Mouse (Mus musculus) gonadal fat pad, adult 2 months (tissue): ENCODE data around the gene Slc4a5. TPM values are rescaled to one million over a fixed set of nuclear protein-coding genes. Genes with fewer than 3 reads are reported as not detected.

Experiments used
- DNase-seq: peaks from one replicate; pipeline ENCODE4 v3.0.0-alpha.2; 2012; ENCODE audit warnings: low read depth
- polyA plus RNA-seq: library from polyadenylated mRNA; depleted of rRNA; stranded (reverse); fragments of >200 nt; gene quantifications from 2 replicates; pipeline ENCODE4 v1.2.3, GENCODE M21; 2012; rRNA removed

The Slc4a5 gene
- 0.96 and 2.3 TPM in 2 replicates for polyA plus RNA-seq

DNA sequence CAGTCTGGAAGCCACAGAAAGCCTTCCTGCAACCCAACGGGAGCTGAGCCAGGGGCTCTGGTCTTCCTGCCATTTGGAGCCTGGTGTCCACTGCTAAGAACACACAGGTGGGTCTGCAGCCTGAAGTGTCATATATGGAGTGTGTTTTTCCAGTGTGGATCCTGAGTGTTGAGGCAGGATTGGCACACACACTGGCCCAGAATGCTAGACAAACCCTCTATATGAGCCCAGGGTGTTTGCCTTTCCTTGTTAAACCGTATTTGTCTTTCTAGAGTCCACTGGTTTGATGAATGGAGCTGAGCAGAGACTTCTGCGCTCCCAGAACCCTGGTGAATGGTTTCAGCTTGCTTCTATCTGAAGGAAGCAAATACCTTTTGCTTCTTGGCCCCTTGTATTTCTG, at the start of gene Slc4a5:
Gene Slc4a5, plus strand, starts transcription at position 15 of the 400 bp plus-strand sequence.
- no peak for DNase-seq

DNA sequence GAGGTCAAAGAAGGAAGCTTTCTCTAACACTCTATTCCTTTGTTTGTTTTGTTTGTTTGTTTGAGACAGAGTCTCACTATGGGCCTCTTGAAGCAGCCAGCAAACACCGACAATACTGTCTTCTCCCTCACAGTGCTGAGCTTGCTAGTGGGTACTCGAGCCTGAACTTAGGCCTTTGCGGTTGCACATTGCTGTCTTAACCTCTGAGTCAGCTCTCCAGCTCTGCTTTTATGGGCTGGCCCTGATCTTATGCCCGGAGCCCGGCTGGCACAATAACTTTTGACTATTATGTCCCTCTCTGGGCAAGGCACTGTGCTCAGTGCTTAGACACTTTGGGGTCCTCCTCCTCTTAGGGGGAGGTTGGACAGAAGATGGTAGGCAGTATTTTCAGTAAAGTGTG, 49.8 kb upstream of the Slc4a5 start:
- DNase-seq, result no peak

DNA sequence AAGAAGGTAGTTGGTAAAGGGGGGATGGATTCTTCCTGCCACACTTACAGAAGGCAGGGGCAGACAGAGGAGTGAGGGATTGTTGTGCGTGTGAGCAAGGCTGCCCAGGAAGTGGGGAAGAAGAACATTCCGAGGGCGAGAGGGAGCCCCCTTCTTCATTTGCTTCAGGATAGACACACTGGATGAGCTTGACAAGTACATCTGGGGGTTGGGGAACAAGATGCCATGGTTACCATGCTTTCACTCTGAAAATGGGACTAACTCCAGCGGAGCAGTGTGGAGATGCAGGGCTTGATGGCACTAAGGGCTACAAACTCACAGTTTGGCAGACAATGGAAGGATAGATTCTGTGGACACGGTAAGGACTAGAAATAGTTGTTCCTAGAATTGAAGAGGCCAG, 48.6 kb upstream of the Slc4a5 start:
- no peak for DNase-seq

DNA sequence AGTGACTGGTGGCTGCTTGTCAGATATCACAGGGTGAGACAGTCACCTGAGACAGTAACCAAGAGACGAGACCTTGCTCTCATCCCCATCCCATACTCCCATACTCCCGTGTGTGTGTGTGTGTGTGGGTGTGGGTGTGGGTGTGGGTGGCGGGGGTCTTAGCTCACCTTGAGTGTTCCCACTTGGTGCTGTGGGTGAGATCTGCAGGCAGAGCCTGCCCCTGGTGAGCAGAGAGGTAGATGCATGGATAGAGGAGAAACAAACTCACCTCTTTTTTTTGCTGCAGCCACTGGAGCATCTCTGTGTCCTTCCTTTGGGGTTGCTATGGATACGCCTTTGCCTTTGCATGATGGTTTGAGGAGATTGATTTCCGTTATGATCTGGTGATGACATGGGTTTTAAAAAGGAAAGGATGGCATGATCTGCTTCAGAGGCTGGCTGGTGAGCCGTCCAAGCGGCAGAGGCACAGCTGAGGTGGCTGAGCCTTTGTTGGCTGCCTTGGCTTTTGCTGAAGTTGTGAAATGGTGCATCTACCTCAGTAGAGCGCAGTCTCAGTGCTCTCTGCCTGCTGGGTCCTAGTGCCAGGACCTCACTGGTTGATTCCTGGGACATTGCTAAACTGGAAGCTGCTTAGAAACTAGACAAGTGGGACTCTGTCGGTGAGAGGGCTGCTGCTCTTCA, 47.2 kb upstream of the Slc4a5 start:
- no peak for DNase-seq

DNA sequence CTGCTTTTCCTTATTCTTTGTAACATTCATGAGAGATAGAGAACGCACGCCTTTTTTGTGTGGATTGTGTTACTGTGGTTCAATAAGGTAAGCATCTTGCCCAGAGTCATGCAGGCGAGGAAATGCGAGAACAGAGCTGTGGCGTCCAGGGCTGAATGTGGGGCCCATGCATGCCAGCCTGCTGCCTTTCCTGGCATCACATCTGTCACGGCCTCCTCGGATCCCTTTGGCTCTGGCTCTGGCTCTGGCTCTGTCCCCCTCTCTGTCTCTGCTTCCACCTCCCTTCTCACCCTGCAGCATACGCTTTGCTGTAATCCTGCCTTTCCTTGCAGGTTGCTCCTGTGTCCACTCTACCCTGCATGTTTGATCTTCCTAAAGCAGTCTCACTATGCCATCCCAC, 43.6 kb upstream of the Slc4a5 start:
- DNase-seq, result no peak

DNA sequence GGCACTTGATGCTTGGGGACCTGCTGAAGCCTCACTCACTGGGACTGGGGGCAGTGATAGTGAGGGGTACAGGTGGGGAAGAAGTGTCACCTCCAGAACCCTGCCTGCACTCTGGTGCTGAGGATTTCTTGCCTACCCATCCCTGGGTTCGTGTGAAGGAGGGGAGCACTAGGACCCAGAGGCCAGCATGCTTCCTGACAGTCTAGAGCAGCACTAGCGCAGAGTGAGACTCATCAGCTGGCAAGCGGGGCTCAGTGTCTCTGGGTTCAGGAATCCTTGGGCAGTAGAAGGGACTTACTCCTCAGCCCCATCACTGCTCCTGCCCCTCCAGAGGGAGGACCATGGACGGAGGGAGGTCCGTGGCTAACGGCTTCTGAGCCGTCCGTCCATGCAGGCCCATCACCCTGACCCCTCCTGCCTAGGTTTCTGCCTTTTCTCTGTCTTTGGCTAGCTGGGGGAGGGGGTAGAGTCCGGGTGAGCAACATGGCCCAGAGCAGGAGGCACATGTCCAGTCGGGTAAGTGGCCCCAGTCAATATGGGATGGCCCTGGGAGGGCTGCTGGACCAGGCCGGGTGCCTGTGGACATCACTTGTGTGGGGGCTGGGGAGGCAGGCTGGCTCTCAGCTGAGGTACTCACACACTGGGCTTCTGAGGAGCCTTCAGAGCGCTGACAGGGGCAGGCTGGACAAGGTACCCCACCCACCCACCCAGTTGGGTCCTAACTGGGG, 40.1 kb upstream of the Slc4a5 start:
- DNase-seq, result no peak

DNA sequence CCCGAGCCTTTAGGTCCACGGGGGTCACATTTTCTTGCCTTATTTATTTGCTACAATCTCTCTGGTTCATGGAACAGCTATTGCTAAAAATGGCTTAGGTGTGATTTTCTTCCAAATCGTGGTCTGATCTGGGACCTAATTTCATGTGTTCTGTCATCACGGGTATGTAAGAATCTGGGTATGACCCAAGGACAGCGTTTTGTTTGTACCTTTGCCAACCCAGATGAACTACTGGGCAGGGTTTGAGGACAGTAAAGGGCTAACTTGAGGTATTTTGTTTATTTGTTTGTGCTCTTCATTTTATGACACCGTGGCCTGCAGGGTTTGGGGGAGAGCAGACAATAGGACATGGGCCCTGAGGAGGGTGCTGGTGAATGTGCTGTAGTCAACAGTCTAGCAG, 39.0 kb upstream of the Slc4a5 start:
- DNase-seq, result no peak

DNA sequence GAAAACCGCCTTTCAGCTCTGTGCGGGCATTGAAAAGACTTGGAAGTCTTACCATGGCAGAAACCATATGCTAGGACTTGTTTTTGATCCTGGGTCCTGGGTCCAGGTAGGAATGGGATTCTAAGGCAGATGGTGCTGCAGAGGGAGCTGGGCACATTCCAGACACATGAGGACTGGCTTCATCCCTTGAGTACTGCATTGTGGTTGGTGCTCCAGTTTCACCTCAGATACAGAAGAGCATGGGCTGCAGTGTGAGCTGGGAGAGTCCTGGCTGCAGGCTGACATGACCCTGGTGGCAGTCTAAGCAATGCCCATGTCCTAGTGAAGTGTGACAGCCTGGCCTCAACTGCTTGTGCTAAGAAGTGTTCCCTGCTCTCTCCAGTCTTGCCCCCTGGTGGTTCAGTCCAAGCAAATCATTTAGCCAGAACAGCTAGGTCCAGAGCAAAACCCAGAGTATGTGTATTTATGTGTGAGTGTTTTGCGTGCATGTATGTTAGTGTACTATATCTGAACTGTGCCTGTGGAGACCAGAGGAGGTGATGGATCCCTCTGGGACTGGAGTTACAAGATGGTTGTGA, 34.7 kb upstream of the Slc4a5 start:
- DNase-seq, result no peak

DNA sequence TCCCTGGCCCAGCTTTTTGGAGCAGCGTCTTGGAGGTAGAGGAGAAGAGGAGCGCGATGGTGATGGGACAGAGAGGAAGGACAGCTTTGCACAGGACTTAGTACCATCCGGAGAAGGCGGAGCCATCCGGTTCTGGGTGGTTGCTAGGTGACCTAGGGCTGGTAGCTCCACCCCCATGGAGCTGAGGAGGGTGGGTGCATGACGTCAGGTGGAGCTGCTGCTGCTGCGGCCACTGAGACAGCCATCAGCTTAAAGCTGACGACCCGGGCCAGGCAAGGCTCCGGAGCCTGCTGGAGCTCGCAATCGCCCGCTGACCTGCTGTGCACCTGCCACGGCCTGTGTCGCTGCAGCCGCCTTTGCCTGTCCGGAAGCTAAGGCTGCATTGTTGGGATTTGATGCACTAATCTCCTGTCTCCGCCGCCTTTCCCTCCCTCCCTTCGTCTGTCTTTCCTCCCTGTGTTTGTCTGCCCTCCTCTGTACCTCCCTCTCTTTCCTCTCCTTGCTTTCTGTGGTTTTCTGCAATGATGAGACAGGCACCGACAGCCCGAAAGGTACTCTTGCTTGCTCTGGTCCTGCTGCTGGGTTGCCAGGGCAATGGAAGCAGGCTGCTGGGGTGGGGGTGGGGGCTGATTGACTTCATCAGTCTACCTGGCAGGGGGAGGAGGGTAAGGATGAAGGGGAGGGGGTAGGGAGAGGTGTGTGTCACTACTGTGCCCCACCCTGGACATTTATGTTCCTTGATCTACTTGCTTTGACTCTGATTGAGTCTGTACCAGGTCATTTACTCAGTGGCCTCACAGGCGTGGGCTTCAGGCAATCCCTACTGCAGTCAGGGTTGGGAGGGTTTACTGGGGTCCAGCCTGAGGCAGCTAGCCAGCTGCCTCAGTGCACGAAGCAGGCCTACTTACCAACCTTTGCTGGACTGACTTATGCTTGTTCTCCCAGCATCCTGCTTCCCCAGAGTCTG, 33.5 kb upstream of the Slc4a5 start:
- DNase-seq, result no peak

DNA sequence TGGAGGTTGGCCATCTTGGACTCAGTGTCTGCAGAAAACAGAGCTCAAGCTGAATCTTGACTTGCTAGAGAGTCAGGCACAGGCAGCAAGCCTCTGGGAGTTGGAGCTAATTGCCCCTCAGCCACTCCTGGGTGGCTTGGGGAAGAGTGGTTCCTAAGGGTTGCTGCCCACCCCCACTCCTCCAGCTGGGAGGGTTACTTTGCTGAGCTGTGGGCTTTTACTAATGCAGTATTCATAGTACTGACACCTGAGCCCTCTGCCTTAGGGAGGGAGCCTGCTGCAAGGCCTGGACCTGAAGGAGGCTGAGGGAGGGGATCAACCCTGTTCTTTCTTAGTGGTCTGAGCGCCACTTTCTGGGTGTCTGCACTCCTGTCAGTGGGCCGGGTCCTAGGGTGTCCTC, 32.7 kb upstream of the Slc4a5 start:
- DNase-seq, result no peak

DNA sequence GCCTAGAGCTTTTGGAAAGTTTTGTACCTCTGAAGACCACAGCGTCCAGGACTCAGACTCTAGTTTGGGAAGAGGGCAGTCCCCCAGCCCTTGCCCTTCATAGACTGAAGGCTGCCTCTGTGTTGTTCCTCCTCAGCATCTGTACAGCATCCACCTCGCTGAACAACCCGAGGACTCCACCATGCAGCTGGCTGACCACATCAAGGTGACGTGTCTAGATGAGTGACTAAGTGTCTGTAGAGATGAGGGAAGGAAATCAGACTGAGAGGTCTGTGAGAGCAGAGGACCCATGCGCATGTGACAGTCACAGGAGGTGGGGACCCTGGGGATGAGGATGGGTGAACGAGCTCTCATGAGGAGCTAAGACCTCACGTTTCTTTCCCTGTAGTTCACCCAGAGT, 26.1 kb upstream of the Slc4a5 start:
- no peak for DNase-seq

DNA sequence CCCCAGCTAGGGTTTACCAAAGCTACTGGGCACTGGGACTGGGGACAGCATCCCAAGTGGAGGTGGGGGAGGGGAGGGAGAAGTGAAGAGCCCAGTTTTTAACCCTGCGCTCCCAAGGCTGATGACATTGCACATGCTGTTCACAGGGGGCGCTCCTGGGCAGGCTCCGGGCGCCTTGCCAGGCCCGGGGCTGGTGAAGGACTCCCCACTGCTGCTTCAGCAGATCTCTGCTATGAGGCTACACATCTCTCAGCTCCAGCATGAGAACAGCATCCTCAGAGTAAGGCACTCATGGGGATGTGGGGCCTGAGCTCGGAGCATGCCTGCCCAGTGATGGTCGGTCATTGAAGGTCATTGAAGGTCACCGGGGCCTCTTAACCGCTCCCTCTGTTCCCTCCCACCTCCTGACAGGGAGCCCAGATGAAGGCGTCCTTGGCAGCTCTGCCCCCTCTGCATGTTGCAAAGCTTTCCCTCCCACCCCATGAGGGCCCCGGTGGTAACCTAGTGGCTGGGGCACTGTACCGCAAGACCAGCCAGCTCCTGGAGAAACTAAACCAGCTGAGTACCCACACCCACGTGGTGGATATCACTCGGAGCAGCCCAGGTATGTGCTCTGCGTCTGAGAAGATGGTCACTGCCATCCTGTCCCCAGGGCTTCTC, 22.2 kb upstream of the Slc4a5 start:
- DNase-seq, result no peak

DNA sequence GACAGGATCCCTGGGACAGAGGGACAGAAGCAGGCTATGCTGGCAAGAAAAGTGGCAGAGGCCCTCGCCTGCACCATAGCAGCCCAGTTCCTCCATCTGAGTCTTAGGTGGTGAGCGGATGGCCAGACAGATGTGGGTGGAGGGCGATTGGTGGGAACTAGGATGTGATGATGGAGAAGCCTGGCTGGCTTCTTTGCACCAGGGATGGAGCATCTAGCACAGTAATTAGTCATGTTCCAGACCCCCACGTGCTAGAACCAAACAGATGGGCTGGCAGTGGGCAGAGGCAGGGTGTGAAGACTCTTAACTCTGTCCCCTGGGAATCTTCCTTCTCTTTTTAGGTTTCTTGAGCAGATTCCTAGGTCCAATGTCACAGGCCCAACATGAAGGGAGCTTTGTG, 16.3 kb upstream of the Slc4a5 start:
- DNase-seq, result no peak

DNA sequence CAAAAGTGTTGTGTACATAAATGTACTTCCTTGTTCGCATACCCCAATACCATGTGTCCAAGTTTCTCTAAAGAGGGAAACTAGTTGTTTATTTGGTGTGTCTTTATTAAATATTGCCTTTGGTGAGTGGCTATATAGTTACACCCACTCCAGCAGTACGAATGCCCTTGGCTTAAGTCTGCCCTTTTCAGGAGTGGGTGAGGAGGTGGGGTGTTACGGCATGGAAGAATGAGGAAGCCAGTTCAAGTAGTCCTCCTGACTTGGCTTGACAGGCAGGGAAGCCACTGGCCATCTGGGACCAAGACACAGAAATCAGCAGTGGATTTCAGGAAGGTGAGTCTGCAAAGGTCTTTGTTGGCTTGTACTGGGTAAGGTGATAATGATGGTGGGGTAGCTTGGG, 13.8 kb upstream of the Slc4a5 start:
- no peak for DNase-seq

DNA sequence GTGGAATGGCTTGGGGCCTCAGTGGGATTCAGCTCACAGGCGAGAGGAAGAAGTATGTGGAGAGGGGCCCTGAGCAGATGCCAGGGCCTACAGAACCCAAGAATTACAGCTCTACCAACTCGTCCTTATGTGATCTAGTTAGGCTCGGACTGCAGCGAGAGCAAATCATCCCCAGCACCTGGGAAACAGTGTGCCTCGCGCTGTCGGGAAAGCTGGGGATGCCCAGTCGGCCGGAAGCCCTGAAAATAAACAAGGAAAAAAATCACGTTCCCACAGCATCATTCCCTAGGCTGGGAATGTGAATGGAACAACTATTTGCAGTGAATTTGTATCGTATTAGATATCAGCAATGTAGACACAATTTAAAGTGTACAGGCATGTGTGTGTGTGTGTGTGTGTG, 13.3 kb upstream of the Slc4a5 start:
- no peak for DNase-seq

DNA sequence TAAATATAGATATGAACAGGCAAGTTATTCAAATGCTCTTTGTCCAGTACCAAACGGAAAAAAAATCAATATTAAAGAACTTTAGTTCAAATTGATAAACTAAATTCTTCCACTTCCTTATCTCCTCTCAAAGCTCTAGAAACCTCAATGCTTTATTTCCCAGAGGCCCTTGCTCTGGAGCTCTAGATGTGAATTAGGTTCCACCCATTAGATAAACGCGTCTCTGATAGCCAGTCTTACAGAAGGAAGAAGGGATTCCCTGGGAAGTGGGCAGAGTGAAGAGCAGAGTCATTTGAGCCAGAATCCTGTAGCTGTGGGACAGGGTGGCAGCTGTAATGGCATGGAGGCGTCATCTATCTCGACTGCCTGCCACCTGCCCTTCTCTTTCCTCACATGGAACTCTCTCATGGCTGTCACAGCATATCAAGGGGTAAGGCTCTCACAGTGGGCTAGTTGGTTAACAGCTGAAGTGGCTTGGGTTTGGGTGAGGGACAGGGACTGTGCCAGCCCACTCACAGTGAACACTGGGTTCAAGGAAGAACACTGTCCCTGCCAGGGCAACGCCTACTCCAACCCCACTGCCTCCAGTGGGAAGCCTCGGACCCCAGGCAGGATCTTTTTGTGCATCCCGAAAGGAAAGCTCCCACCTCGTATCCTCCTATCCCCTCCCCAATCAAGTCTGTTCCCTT, 12.1 kb upstream of the Slc4a5 start:
- no peak for DNase-seq

DNA sequence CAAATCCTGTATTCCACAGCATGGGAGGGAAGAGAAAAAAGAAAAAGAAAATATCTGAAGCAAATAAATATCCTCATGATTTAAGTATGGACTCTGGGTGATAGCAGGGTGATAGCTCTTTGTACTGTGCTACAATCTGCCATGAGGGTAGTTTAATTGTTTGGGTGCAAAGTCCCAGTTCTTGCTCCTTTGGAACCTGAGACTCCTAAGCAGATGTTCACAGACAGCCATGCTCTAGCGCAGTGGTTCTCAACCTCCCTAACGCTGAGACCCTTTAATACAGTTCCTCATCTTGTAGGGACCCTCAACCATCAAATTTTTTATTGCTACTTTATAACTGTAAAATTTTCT, 11.6 kb upstream of the Slc4a5 start:
- DNase-seq, result no peak

DNA sequence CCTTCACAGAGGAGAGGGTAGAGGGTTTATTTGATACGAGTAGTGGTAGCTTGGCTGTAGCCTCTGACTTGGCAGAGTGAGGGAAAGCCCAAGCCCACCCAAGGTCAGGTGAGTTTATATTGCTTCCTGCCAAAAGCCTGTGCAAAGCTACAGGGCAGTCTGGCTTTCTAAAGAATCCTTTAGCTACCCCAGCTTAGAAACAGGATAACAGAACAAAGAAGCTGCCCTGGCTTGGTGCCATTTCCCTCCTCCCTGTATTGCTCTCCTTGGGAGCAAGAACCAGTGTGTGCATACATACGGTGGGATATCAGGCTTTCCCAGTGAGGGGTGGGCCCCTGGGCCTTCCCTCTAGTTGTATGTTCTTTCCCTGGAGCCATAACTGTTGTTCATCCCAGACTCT, 9.1 kb upstream of the Slc4a5 start:
- DNase-seq, result no peak

DNA sequence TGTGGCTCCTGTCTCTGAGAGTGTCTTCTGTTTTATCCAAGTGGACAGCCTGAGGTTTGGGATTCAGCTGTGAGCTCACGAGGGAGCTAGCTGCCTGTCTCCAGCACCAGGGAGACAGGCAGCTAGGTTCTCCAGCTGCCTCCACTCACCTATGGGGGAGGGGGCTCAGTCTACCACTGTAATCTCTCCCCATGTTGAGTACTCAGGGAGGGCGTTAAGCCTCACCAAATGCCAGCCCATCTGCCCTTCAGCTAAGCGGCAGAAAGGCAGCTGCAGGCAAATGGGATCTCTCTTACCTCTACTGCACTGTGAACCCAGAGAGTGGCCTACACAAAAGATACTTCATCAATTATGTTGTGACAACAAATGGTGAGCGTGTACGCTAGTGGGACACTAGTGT, 8.1 kb upstream of the Slc4a5 start:
- DNase-seq, result no peak

DNA sequence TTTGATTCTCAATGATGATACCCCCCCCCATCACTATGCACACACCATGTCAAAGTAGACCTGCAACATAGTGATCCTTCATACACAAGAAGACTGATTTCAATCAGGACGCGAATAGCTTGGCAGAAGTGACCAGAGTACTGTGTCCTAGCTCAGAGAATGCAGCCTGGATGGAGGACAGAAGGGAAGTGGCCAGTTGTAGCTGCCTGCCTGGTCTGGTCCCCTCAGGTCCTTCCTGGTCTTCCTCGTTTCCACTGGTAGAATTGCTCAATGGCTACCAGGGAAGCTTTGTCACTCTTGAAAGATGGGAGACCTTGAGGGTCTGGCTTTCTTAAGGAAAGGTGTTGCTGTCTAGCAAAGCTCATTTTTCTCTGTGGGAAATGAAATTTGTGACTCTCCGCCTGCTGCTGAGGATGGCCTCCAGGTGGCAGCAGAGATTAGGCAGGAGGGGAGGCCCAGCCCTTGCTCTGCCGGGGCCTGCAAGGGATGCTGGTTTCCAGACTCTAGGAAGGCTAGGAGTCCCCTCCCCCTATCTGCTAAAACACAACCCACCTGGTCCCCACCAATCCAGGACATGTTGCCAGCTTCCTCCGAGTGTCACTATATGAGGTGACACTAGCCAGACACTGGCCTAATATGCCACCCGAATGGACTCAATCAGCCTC, 4.5 kb upstream of the Slc4a5 start:
- DNase-seq, result no peak

DNA sequence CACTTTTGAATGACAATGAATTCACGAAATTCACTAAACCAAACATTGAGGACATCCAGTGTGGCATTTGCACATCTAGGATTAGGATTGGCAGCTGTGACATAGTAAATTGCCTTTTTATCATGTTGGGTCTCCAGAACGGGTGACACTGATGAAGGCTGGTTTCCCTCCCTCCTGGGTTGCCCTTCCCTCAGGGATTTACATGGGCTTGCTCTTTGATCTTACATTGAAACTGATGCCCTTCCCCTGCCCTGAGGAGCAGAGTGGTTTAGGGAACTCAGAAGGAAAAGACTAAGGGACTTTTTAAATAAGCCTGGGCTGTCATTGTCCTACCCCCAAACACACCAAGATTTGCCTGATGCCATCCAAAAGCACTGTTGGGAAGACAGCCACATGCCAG, 11.9 kb downstream of the Slc4a5 start:
- DNase-seq, result no peak
